Mouse (Mus musculus) cerebellum, postnatal 14 days (tissue): ENCODE measurements at regions not wholly inside any gene's neighbourhood (a gene's known extent, or its start where the extent isn't known, plus 50 kb on each side); places are given as distances from the start of the nearest gene placed in this dataset.

Experiments used
- DNase-seq, 2 experiments: peaks; one replicate each; pipeline ENCODE4 v3.0.0; 2021; ENCODE audit warnings: mixed read lengths in 2 of 2

DNA sequence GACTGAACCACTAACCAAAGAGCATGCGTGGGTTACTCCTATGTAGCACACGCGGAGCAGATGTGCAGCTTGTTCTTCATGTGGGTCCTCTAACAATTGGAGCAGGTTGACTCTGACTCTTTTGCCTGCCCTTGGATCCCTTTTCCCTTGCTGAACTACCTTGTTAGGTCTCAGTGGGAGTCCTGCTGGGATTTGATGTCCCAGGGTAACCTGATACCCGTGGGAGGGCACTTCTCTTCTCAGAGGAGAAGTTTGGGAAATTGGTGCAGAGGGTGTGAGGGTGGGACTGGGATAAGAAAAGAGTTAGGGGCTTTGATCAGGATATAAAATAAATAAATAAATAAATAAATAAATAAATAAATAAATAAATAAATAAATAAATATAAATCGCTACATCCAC is 179.7 kb upstream of the Tas2r134 start:
- DNase-seq, result no peak

DNA sequence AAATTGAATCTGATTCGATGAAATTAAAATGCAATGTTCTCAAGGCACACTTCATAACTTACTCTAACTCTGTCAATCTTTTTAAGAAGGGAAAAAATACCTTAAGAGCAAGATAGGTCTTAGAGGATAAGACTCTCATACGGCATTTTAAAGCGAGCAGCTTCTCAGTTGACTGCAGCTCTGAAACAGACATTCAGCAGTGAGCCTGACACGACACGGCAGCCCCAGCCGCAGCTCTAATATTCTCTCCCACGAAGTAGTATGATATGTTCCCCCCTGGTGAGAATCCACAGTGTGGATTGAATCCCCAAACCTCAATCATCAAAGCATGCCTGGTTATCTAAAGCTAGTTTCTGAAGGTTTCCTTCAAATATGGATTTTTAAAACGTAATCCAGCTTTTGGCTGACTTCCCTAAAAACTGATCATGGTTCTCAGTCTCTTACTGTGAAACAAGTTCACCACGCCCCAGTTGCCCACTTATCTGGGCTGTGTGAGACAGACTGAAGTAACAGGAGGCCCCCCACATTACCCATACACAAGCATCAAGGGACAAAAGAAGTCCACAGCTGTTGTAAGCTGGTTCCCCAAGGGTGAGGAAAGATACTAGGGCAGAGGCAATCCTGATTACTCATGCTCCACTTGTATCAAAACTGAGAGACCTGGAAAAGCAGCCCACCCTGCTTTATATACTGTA is 182.8 kb upstream of the Tas2r134 start:
- DNase-seq, result no peak

DNA sequence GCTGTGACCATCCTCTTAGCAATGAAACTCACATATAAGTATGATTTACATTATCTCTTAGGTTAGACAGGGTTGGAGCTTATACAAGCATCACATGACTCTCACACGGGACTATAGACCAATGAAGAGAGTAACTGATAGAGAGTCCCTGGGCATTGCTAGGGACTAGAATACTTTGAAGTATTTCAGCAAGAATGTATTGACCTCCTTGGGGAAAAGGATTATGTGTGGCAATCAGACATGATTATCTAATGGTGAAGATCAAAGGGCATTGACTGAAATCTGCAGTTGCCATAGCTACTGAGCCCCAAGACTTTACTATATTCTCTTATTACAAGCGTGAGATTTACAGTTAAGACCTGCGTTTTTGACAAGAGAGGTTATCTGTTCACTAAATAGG is 183.4 kb upstream of the Tas2r134 start:
- no peak for DNase-seq

DNA sequence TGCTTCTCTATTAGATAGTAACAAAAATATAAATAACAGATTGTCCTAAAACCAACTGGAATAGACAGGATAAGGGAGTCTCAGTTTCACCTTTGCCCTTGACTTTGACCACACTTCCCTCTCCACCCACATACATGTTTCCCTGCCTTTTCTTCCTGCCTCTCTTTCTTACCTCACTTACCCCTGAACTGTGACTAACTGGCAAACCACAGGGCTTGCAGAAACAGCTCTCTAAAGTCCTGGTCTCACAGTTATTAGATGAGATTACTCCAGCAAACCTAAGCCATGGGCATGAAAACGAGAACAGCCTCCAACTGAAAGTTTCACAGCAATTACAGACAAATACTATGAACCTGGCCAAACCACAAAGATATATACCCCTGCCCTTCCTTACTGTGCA is 188.3 kb upstream of the Tas2r134 start:
- DNase-seq, result no peak

DNA sequence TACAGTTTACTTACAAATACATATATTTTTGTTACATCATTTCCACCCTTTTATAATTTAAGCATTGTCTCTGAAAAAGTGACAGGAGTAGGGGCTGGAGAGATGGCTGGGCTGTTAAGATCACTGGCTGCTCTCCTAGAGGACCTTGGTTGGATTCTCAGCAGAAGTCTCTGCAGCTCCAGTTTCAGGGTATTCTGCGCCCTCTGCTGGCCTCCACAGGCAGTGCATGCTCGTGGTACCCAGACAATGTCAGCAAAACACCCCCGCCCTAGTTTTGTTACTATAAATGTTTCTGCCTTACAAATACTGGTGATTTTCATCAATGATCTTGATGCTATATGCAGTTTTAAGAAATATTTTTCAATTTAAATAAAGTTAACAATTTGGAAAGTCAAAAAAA is 190.7 kb upstream of the Tas2r134 start:
- peak; percentile 10 to 46 for DNase-seq

DNA sequence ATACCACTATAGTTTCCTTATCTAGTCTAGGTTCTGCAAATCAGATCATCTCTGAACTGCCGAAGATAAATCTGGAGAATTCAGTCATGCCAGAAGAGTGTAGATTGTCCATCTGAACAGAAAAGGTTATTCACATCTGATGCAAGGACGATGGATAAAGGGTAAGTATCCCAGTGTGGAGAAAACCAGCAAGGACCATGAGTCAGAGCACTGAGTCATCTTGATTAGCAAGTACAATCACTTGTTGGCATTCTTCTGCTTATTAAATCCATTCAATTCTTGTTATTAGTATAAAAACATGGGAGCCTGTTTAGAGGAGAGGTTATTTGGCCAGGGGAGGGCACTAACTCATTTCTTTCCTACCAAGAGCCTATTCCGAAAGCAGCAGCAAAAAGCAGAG is 195.7 kb upstream of the Tas2r134 start:
- no peak for DNase-seq

DNA sequence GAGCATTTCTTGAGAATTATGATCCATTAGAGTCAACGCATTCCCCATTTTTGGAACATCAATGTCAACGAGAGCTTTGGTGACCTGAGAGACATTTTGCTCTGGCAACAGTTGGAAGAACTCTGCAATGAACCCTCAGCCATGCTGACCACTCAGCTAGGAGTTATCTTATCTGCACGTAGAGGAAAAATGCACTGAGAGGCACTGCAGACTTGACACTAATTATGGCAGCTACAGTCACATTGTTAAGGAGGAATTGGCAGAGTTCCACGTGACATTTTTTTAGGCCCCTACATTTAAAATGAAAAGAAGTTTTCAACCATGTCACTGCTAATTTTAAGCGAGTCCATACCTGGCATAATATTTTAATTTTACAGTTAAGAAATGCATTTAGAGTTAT is 197.6 kb upstream of the Tas2r134 start:
- no peak for DNase-seq

DNA sequence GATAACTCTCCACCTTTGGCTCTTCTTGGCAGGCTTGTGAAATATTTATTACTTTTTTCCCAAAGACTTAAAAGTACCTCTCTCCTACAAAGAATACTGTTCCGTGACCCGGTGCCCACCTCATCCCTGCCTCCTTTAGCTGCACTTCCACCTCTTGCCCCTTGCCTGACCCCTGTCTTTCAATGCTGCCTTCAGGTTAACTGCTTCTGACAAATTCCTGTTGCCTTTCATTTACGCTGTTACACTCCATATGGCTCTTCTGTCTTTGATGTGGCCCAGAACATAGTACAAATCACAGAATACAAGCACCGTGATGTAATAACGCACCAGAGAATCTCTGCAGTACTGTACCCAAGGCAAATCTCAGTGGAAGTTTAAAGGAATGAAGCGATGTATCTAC is 204.9 kb upstream of the Tas2r134 start:
- DNase-seq, result no peak

DNA sequence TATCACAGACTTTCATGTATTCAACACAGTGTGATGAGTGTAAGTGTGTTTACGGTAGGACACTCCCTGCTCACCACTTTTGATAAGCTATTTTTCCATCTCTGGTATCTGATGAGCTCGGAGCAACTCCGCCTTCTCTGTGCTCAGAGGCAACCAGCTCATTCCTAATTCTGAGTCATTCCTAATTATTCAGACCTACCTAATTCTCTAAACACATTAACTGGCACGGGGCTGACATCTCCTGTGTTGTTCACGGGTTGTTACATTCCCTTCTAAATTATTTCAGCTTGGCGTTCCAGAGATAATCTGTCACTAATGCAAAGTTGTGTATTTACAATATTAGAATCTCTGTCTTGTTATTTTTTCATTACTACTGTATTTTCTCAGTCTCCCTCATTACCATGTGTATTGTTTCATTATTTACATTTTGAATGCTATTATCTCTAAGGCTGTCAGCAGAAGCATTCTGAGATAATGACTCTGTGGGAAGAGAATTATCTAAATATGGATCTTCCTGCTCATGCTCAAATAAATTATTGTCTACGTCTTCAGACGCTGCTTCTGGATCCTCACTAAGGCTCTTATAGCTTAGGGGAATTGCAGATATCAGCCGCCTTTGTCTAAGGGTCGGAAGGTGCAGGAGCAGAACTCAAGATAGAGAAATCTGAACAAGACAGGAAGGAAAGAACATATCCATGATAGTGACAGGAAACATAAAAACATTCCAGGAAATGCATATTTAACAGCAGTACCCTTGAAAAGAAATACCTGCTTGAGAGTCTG is 209.2 kb upstream of the Tas2r134 start:
- DNase-seq, result no peak

DNA sequence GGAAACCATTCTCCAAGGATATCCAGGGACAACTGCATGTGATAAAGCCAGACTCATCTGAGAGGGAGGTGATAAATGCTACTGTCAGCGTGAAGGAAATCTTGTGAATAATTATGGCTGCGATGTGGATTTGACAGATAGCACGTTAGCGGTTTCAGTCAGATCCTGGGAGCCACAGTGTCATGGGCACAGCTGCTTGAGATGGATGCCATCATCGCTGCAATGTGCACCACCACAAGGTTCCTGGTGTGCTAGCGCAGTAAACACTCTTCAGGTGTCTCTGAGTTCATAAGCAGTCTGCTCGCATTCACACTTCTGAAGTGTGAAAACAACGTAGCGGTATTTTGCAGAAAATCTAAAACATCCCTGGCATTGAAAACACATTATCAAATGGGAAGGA is 238.9 kb upstream of the Tas2r134 start:
- DNase-seq, result no peak

DNA sequence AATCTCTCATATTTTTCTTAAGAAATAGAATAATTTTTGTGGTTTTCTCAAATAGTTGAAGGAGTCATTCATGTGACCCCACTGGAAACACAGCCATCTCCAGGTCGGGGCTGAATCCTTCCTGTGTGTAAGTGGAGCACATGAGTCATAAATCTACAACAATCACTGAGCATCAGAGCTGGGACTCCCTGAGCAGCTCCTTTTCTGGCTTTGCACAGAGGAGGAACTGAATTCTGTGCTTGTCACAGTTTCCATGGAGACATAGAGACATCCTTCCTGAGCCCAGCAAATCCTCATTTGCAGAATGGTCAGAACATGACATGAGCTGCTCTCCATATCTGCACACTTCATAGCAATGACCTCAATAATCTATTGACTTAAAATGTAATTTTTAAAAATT is 238.2 kb upstream of the Rnd3 start:
- DNase-seq, result no peak

DNA sequence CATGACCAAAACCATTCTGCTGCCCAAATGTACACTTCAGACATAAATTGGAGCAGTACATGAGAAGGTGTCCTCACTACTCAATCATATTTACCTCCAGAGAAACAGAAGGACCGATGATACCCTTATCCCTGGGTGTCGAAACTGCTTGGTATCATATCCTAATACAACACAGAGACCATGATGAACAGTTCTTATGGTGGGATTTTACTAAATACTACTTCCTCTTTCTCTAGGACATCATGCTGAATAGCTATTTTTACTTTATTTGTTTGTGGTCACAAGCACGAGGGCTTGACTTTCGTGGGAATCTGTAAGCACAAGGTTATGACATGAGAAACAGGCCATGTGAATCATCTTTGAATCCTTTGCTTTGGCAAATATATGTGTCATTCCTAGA is 227.7 kb upstream of the Rnd3 start:
- DNase-seq, result no peak

DNA sequence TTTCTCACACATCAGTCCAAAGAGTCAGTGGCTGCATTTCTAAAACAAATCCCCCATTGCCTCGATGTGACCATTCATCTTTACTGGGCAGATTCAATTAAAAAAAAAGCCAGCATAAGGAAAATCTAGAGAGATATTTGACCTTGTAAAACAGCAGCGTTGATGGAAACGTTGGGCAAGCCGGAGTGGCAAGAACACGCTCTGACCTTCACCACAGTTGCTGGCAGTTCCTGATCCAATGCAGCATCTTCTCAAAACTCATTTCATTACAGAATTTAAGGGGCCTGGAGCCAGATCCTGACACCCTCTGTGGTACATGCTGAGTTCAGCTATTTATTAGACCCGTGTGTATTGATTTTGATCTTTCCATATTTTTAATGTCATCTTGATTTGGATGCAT is 225.7 kb upstream of the Rnd3 start:
- DNase-seq, result no peak

DNA sequence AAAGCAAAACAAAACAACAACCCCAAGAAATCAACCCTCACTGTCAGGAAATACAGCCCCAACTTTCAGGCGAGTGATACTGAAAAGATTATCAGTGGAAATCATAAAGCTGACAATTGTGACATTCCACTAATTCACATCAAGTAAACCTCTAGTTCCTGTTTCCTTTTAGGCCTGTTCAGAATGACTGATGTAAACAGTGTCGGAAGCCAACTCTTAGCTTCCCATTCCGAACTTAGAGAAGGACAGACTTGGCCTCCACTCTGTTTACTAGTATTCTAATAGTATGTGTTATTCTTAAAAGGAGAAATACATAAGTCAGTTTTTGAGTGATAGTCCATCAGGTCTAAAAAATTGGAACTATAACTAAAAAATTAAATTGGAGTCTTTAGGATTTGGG is 223.9 kb upstream of the Rnd3 start:
- no peak for DNase-seq

DNA sequence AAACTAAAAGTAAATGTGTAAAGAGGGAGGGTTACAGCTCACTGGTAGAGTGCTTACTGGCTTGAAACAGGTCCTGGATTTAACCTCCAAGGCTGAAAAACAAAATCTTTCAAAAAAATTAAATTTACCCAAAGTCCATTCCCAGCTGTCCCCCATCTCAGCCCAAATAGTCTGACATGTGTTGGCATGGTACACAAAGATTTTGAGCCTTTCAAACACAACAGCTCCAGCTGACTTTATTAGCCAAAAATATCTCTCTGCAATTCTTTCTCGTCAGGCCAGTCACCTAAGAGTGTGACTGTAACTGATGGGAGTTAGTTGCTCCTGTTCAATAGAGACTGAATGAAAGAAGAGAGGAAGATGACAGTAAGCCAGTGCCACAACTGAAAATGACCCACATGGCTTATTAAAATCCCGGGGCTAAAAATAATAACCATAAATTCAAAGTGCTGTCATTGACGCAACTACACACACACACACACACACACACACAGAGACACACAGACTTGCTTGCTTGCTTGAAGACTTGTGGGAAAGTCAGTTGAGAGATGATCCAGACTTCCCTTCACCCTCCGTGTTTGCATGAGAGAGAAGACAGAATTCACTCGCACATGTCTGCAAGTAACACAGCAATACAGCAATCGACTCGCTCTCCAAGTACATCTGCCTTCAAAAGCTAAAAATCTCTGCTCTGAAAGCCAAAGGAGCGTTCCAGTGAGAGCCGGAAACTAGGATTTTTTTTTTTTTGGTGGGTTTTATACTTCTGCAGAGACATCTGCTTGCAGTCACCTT is 214.1 kb upstream of the Rnd3 start:
- no peak for DNase-seq

DNA sequence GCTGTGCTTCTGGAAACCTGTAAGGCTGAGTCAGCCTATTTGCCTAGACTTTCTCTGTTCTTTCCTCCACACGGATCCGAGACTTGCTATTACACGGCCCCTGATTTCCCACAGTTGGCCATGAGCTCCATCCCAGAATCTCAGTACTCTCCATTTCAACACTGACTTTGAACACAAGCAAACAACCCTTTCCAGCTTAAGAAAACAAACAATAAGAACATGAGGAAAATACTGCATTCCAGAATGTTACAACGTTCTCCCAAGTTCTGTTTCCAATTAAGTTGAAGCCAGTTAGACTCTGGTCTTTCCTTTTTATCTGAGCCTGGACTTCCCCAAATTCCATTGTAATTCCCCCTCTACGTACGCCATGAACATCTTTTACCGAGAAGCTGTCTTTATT is 206.4 kb upstream of the Rnd3 start:
- no peak for DNase-seq

DNA sequence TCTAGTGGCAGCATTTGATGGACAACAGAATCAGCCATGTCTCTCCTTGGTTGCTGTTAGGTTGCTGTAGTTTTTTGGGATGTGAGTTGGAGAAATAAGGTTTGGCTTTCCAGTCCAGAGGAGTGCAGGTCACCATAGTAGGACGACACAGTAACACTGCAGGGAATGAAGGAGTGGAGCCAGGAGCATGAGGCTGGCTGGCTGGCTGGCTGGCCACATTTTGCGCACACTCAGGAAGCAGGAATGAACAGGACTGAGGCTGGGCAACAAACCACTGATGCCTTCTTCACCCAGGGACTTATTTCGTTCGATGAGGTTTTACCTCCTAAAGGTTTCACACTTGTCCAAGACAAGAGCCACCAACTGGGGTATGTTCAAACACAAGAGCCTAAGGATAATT is 205.9 kb upstream of the Rnd3 start:
- no peak for DNase-seq

DNA sequence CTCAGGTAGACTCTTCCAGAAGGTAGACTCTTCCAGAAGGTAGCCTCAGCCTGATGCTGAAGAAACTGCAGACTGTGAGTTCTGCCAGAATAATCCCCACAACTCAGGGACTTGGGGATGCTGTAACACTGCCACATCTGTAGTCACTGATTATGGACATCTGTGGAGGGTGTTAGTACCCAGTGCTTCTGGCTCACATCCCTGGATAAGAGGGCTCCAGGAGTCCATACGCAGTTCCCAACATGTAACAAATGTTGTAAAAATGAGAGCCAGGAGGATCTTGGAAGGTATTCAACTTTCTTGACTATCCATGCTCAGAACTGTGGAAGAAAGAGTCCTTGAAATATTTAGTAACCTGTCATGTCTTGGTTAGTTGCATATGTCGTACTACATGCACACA is 200.7 kb upstream of the Rnd3 start:
- peak in 1 of 2 experiments; percentile 19 for DNase-seq

DNA sequence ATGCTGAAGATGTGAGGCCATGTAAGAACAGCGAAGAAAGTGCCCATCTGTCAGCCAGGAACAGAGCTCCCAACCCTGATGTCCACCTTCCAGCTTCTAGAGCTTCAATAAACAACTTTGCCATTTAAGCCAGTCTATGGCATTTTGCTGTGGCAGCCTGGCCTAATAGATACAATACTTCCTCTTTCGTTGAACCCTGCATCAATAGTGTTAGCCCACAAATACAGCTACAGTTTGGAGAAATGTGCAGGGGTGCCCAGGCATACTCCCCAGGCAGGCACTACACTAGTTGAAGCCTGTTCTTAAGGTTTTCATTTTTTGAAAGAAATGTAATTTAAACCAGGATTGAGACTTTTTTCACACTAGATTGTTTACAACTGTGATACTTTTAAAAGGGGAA is 199.9 kb upstream of the Rnd3 start:
- no peak for DNase-seq

DNA sequence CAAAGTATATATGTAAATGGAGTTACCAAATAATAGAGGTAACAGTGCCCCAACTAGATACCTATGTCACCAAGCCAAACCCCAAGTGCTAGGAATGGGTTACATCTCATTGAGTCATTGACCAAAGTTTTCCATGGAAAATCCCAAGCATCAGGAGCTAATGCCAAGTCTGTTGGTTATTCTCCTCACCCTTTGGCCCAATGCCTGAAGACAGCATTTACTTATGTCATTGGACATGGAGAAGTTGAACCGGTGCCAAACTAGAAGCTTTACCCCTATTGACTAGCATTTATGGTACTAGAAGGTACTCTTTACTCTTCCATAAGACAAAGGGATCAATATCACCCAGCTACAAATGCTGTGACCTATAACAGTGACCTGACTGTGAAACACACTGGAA is 198.2 kb upstream of the Rnd3 start:
- DNase-seq, result no peak

DNA sequence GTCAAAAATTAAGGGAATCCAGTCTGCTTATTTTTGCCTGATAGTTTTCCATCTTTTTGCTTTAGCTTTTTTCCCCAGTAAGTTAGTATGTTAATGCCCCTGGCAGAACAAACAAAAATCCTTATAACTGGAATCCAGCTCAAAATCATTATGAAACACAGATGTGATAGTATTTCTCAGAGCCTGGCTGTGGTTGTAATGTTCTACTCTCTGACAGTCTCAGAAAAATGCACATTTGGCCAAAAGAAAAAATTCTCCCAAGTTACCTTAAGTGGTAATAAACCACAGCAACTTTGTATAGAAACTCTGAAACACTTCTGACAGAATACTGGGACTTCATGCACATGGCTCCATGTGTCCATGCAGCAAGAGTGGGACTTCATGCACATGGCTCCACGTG is 193.5 kb upstream of the Rnd3 start:
- DNase-seq, result no peak

DNA sequence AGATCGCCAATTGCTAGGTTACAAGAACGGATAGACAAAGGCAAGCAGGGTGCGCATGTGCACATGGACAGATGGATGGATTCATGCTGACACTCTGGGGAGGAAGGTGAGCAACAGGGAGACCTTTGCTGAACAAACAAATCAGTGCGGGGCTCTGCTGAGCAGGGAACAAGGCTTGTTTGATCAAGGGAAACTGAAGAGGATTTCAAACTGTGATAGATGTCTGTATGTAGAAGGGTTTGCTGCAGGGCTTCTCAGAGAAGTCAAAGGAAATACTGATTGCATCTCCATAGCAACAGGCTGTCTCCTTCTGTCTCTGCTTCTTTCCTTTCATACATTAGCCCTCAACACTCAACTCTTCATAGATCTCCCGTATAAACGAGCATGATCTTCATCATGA is 185.5 kb upstream of the Rnd3 start:
- no peak for DNase-seq

DNA sequence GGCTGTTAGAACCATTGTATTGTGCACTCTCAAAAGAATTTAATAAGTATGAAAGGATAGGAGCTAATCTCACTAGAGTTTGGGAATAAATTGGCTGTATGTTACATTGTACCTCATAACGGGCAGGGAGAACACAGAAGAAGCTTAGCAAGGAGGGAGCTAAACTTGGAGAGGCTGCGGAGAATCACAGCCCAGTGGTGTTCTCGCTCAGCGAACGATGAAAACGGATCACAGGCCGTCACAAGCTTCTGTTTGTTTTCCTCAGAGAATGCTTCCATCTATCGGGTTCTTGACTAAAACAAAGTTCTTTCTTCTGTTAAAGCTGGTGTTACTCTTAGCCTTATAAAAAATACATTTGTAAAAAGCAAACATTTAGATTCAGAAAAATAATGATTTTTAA is 178.2 kb upstream of the Rnd3 start:
- no peak for DNase-seq

DNA sequence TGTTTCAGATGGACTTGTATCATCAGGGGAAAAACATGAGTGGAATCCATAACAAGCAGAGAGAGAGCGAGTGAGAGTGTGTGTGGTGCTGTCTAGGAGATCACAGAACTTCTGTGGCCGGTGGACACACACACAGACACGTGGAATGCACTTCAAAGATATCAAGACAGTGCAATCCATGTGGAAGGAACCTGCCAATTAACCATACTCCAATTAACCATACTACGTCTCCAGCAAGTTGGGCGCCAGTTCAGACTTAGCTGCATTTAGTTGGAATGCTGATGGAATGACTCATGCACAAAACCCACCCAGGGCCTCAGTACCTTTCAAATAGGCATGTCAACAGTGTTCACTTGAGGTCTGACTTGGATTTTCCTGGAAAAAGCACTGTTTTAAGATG is 172.8 kb upstream of the Rnd3 start:
- DNase-seq, result no peak
